Mouse (Mus musculus) liver, postnatal 0 days (tissue): ENCODE data around the gene Cish. TPM values are rescaled to one million over a fixed set of nuclear protein-coding genes. Genes with fewer than 3 reads are reported as not detected.

Experiments used
- ATAC-seq: fragments of 200-750 bp; cut with Nextera tagmentation; 2 replicates; pipeline ENCODE4 v1.8.0; 2017; ENCODE audit warnings: mild to moderate bottlenecking, moderate library complexity
- DNase-seq: peaks from one replicate; pipeline ENCODE4 v3.0.0-alpha.2; 2016
- H3K27ac ChIP-seq: fragments of 300-500 bp; sonication (generic); 2 replicates; pipeline ENCODE4 v1.5.1; 2014; ENCODE audit warnings: antibody characterized with exemption, moderate library complexity, mild to moderate bottlenecking, low read depth
- H3K27me3 ChIP-seq: fragments of 300-500 bp; sonication (generic); 2 replicates; pipeline ENCODE4 v1.6.1; 2014; ENCODE audit warnings: low read length, control low read depth, mixed read lengths; ENCODE audit not compliant: insufficient read depth
- H3K36me3 ChIP-seq: fragments of 300-500 bp; sonication (generic); replicated peaks from 2 replicates; pipeline ENCODE4 v1.6.1; 2014; ENCODE audit warnings: mild to moderate bottlenecking, control low read depth, low read length, moderate library complexity, mixed read lengths; ENCODE audit not compliant: insufficient read depth
- H3K4me1 ChIP-seq: fragments of 300-500 bp; sonication (generic); 2 replicates; pipeline ENCODE4 v1.6.1; 2014; ENCODE audit warnings: antibody characterized with exemption, mild to moderate bottlenecking, control low read depth; ENCODE audit not compliant: insufficient read depth
- H3K4me2 ChIP-seq: fragments of 300-500 bp; sonication (generic); 2 replicates; pipeline ENCODE4 v1.6.1; 2014; ENCODE audit warnings: low read depth, mild to moderate bottlenecking, low read length, moderate library complexity, mixed read lengths
- H3K4me3 ChIP-seq: fragments of 300-500 bp; sonication (generic); 2 replicates; pipeline ENCODE4 v1.5.1; 2014; ENCODE audit warnings: low read depth, low read length
- H3K9ac ChIP-seq: fragments of 300-500 bp; sonication (generic); replicated peaks from 2 replicates; pipeline ENCODE4 v1.6.1; 2014; ENCODE audit warnings: mild to moderate bottlenecking, moderate library complexity
- H3K9me3 ChIP-seq: fragments of 300-500 bp; sonication (generic); 2 replicates; pipeline ENCODE4 v1.6.1; 2016; ENCODE audit warnings: mild to moderate bottlenecking, control low read depth, low read length, mixed read lengths
- CTCF ChIP-seq: sonication (generic); IDR thresholded peaks from 2 replicates; pipeline ENCODE4 v1.5.1; 2016; ENCODE audit warnings: antibody characterized with exemption, low read depth
- EP300 ChIP-seq: IDR thresholded peaks from 2 replicates; pipeline ENCODE4 v1.6.1; 2016; ENCODE audit warnings: antibody characterized with exemption, low read depth, mild to moderate bottlenecking
- WGBS: fragments of 180-500 bp; shearing (Covaris S2); extraction: QIAGEN DNeasy Blood & Tissue Kit; methylation state at CpG from one replicate; pipeline ENCODE4 v1.1.7; 2014; ENCODE audit not compliant: insufficient replicate concordance; 5-methylcytosine and 5-hydroxymethylcytosine counted together
- polyA plus RNA-seq: library from polyadenylated mRNA; unstranded; fragments of >200 nt; fragmentation: Nextera tagmentation; extraction: Ambion mirVana; gene quantifications from 2 replicates; pipeline ENCODE4 v1.2.1, GENCODE M21; 2015

The Cish gene
- polyA plus RNA-seq, 1 experiment from 2014 or later, result 21.9 TPM

GRCm38 (mm10) chr9:107344027-107344426 is 48.2 kb downstream of the Cish start:
- WGBS, result 51% methylated on average over 6 of the region's 6 CpGs

DNA sequence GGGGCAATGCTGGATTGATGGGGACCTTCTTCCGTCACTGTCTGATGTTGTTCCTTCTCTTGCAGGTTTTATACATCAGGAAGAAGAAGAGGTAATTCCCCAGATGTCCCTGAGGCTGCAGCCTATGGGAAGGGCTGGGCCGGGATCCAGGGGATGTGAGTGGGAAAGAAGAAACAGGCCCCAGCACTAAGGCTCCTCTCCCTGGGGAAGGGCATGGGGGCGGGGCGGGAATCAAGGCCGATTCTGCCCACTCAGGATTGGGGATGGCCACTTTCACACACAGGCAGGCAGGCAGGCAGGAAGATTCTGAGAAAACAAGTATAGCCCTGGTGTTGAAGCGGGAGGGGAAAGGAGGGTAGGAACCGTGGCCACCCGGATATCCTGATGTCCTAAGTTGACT is 50.3 kb downstream of the Cish start:
- Histone ChIP-seq H3K4me1 (no peaks in the 10 kb centered on the region), H3K36me3 (no peaks in the 10 kb centered on the region), H3K27me3 (peaks cover 4% of the 10 kb centered on the region; the same call in 1 of the 2 replicates), H3K9ac (no peak overlapping the region), H3K27ac (no peak overlapping the region), H3K9me3 (no peaks in the 10 kb centered on the region), H3K4me3 (no peak overlapping the region), H3K4me2 (no peak overlapping the region)
- no peak for DNase-seq
- TF ChIP-seq EP300 (no peak), CTCF (no peak)
- no peak for ATAC-seq
- 78% methylated on average over 8 of the region's 8 CpGs for WGBS

More at GRCm38 (mm10) chr9:107344027-107344426, 48.2 kb downstream of the Cish start:
- Histone ChIP-seq H3K4me1 (peaks cover 5% of the 10 kb centered on the region), H3K9ac (no peak overlapping the region), H3K27ac (no peak overlapping the region), H3K4me2 (no peak overlapping the region), H3K27me3 (peaks cover 7% of the 10 kb centered on the region; the same call in 1 of the 2 replicates), H3K4me3 (no peak overlapping the region), H3K36me3 (no peaks in the 10 kb centered on the region), H3K9me3 (no peaks in the 10 kb centered on the region)
- TF ChIP-seq EP300 (no peak), CTCF (no peak)
- DNase-seq (no peak), ATAC-seq (no peak)

GRCm38 (mm10) chr9:107347586-107348183 is 51.9 kb downstream of the Cish start:
- Histone ChIP-seq H3K27ac (no peak overlapping the region), H3K9me3 (no peaks in the 10 kb centered on the region), H3K4me1 (no peaks in the 10 kb centered on the region), H3K9ac (no peak overlapping the region), H3K27me3 (no peaks in the 10 kb centered on the region), H3K4me3 (no peak overlapping the region), H3K4me2 (no peak overlapping the region), H3K36me3 (no peaks in the 10 kb centered on the region)
- DNase-seq (no peak), ATAC-seq (no peak)
- WGBS, result 60% methylated on average over 9 of the region's 9 CpGs
- TF ChIP-seq CTCF (no peak), EP300 (no peak)

DNA sequence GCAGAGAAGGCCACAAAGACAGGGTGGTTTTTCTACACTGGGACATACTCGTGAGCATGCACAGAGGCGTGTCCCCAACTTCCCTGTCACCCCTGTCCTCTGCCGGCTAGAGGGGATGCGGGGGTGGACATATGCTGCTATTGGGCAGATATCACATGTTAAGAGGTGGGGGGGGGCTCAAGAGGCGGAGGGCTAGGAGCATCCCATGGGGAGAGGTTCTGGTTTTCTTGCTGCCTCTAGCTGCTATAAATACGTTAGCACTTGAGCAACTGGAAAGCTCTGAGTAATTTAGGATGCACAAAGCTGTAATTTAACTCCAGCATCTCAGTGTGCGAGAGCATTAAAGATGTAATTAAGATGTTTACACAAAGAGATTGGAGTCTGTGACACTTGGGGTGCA is 53.5 kb downstream of the Cish start:
- no peak for ATAC-seq
- no peak overlapping the region for H3K9ac ChIP-seq
- 53% methylated on average over 7 of the region's 7 CpGs for WGBS

More for the DNA sequence above, 53.5 kb downstream of the Cish start:
- H3K27ac ChIP-seq, result no peak overlapping the region
- H3K36me3 ChIP-seq, result no peaks in the 10 kb centered on the region
- no peaks in the 10 kb centered on the region for H3K4me1 ChIP-seq
- no peaks in the 10 kb centered on the region for H3K9me3 ChIP-seq
- no peak for TF ChIP-seq EP300
- no peak for TF ChIP-seq CTCF
- no peak for DNase-seq
- H3K4me2 ChIP-seq, result no peak overlapping the region
- no peak overlapping the region for H3K4me3 ChIP-seq
- no peaks in the 10 kb centered on the region for H3K27me3 ChIP-seq

Other genes with a start within 250 kb of the Cish start
- 0.02 TPM in 1 of 2 replicates, not detected in the other for gene Dock3, start 64.1 kb upstream of the Cish start, polyA plus RNA-seq
- gene Mapkapk3, start 6.1 kb upstream of the Cish start, polyA plus RNA-seq, result 7.8 and 8.3 TPM in 2 replicates
- gene Hemk1, start 42.3 kb downstream of the Cish start, polyA plus RNA-seq, result 2.5 and 3.2 TPM in 2 replicates
- gene 6430571L13Rik, start 44.6 kb downstream of the Cish start, polyA plus RNA-seq, result 0.14 and 0.22 TPM in 2 replicates
- not detected in 2 replicates for gene Cacna2d2, start 103.6 kb downstream of the Cish start, polyA plus RNA-seq
- gene Tmem115, start 237.9 kb downstream of the Cish start, polyA plus RNA-seq, result 15.7 and 17.9 TPM in 2 replicates
- 18.5 and 19.6 TPM in 2 replicates for gene Cyb561d2, start 246.2 kb downstream of the Cish start, polyA plus RNA-seq
- 8.5 TPM in 2 replicates for gene Nprl2, start 246.2 kb downstream of the Cish start, polyA plus RNA-seq